Mouse (Mus musculus): ENCODE results near the gene Prmt8. TPM values are rescaled to one million over a fixed set of nuclear protein-coding genes. Genes with fewer than 3 reads are reported as not detected.

Prmt8 gene
- total and polyA plus RNA-seq, 3 experiments = not detected

GRCm38 (mm10) chr6:127659966-127660365 lies 109.3 kb downstream of the Prmt8 start:
- TF ChIP-seq NELFE (IDR thresholded peaks at IDR 0.05; ENCODE audit: low read depth, low read length) (no peak), ZMIZ1 (IDR thresholded peaks at IDR 0.05; ENCODE audit: low read depth, low read length) (no peak), GABPA (IDR thresholded peaks at IDR 0.05; ENCODE audit: low read depth, low read length) (no peak), MYC (IDR thresholded peaks at IDR 0.05; ENCODE audit: low read depth, low read length) (no peak), EP300 (IDR thresholded peaks at IDR 0.05; ENCODE audit: low read depth in 1 of 2, low read length in 2 of 2) (no peak), CHD2 (IDR thresholded peaks at IDR 0.05; ENCODE audit: low read length) (no peak), E2F4 (IDR thresholded peaks at IDR 0.05; ENCODE audit: borderline replicate concordance, low read depth, low read length) (no peak)
- Histone ChIP-seq H3K36me3 (ENCODE audit: control insufficient read depth in 1 of 2, insufficient read depth in 2 of 2, low read length in 2 of 2) (no peaks in the 10 kb centered on the region), H3K9ac (ENCODE audit: control insufficient read depth, low read depth, low read length, poor library complexity, severe bottlenecking) (no peak overlapping the region), H3K27me3 (ENCODE audit: control insufficient read depth in 1 of 2, insufficient read depth in 2 of 2, low read length in 2 of 2) (no peaks in the 10 kb centered on the region), H3K4me3 (ENCODE audit: control insufficient read depth in 1 of 2, insufficient read depth in 1 of 2, low read depth in 2 of 2, low read length in 2 of 2) (no peak overlapping the region), H3K27ac (ENCODE audit: control insufficient read depth, low read depth, low read length) (no peak overlapping the region), H3K79me2 (ENCODE audit: control insufficient read depth, insufficient read depth, low read length, poor library complexity) (no peaks in the 10 kb centered on the region), H3K4me1 (ENCODE audit: control insufficient read depth in 1 of 2, insufficient read depth in 2 of 2, low read length in 2 of 2) (no peaks in the 10 kb centered on the region), H3K9me3 (replicated peaks; ENCODE audit: insufficient read depth, low read length) (no peaks in the 10 kb centered on the region)
- no peak for DNase-seq (ENCODE audit: low read depth, low spot score)

- DNase-seq (ENCODE audit: low read depth, low spot score) = no peak
- Histone ChIP-seq H3K27me3 (ENCODE audit: control insufficient read depth in 1 of 2, insufficient read depth in 2 of 2, low read length in 2 of 2) (no peaks in the 10 kb centered on the region), H3K4me1 (ENCODE audit: control insufficient read depth in 1 of 2, insufficient read depth in 2 of 2, low read length in 2 of 2) (no peaks in the 10 kb centered on the region), H3K4me3 (ENCODE audit: control insufficient read depth in 1 of 2, insufficient read depth in 1 of 2, low read depth in 2 of 2, low read length in 2 of 2) (no peak overlapping the region), H3K9ac (ENCODE audit: control insufficient read depth, low read depth, low read length, poor library complexity, severe bottlenecking) (no peak overlapping the region), H3K9me3 (replicated peaks; ENCODE audit: insufficient read depth, low read length) (no peaks in the 10 kb centered on the region), H3K27ac (ENCODE audit: control insufficient read depth, low read depth, low read length) (no peak overlapping the region), H3K79me2 (ENCODE audit: control insufficient read depth, insufficient read depth, low read length, poor library complexity) (no peaks in the 10 kb centered on the region), H3K36me3 (ENCODE audit: control insufficient read depth in 1 of 2, insufficient read depth in 2 of 2, low read length in 2 of 2) (no peaks in the 10 kb centered on the region)
- TF ChIP-seq NRF1 (IDR thresholded peaks at IDR 0.05; ENCODE audit: insufficient read depth, low read depth, low read length, poor library complexity, severe bottlenecking) (no peak), UBTF (IDR thresholded peaks at IDR 0.05; ENCODE audit: borderline replicate concordance, insufficient read depth, low read depth, low read length) (no peak), BHLHE40 (IDR thresholded peaks at IDR 0.05; ENCODE audit: borderline replicate concordance, low read depth, low read length) (no peak), POLR2AphosphoS2 (IDR thresholded peaks at IDR 0.05; ENCODE audit: low read length) (no peak), USF2 (IDR thresholded peaks at IDR 0.05; ENCODE audit: borderline replicate concordance in 1 of 2, insufficient read depth in 1 of 2, low read depth in 1 of 2, low read length in 2 of 2) (no peak), MAZ (IDR thresholded peaks at IDR 0.05; ENCODE audit: low read depth, low read length) (no peak), POLR2AphosphoS5 (IDR thresholded peaks at IDR 0.05; ENCODE audit: borderline replicate concordance, low read depth, low read length) (no peak), ETS1 (IDR thresholded peaks at IDR 0.05; ENCODE audit: low read depth, low read length) (no peak), RAD21 (IDR thresholded peaks at IDR 0.05; ENCODE audit: low read depth, low read length) (no peak), MYB (IDR thresholded peaks at IDR 0.05; ENCODE audit: low read depth, low read length) (no peak), GATA1 (IDR thresholded peaks at IDR 0.05; ENCODE audit: low read depth, low read length) (no peak)
Measured at GRCm38 (mm10) chr6:127659472-127659871, 109.8 kb downstream of the Prmt8 start.
